Mouse (Mus musculus): ENCODE results near the gene Mapk7.

GRCm38 (mm10) chr11:61495528-61495927 is 1.3 kb upstream of the Mapk7 start:
- no peak for TF ChIP-seq CTCF (IDR thresholded peaks at IDR 0.05; ENCODE audit: extremely low read depth, insufficient read depth, low read length)
- TF ChIP-seq POLR2A (IDR thresholded peaks at IDR 0.05; ENCODE audit: extremely low read depth, insufficient read depth, low read length): no peak

Measured in cortical plate, adult 2 months (tissue).